Mouse (Mus musculus): ENCODE data around the gene Rnf31.

DNA sequence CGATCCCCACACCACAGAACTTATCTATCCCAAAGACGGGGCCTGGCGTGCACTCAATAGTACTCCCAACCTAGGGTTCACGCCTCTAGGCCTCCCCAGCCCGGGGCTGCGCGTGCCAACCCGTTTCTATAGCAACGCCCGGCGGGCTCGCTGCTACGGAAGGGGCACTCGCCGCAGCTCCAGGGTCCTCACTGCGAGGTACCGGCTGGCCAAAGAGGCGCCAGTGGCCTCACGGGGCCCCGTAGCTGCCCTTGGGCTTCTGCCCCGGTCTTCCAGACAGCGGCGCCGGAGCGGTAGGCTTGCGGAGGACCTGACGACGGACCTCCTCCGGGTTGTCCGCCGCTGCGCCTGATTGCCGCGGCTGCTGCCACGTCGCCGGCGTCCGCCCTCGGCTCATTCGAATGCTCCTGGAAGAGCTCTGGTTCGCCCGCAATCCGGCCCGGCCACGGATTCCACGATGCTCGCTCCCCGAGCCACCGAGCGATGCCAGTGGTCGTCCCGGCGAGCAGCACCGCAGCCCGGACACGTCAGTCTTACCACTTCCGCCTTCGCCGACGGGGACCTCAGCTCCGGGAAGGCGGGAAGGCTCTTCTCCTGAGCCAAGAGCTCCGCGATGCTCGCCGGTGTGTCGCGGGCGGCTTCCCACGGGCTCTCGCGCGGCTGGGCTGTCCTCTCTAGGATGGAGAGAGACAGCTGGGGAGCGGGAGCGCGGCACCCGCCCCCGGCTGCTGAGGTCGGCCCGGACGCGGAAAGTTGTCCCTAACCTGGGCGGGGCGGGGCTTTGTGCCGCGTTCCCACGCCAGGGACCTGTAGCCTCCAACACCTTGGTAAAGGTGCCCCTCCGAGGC, 51.8 kb downstream of the Rnf31 start, which contains the start of gene Tm9sf1:
- 0 out of 2 replicates have a peak, but pooled peaks have one; percentile 13 for TF ChIP-seq CTCF (IDR thresholded peaks at IDR 0.05; ENCODE audit: low read depth)
- peak; percentile 39; the same call in 1 of the 2 replicates for TF ChIP-seq EP300 (IDR thresholded peaks at IDR 0.05; ENCODE audit: low read depth)
